Mouse (Mus musculus) Muller cell, postnatal 12 days (primary cell): ENCODE measurements around the gene Lrat.
A peak's percentile ranks its signal among the peaks of the same experiment; 100 is the strongest.

Experiments
- DNase-seq: peaks from one replicate; pipeline ENCODE4 v3.0.0-alpha.2; 2015; ENCODE audit errors: inconsistent ontology term

Gene Lrat

GRCm38 (mm10) chr3:82903613-82904205 lies at the start of gene Lrat:
Lrat (minus strand) TSS chr3:82903973.
- DNase-seq: peak; percentile 42

- DNase-seq: no peak
These were observed 48.6 kb upstream of the Lrat start for GRCm38 (mm10) chr3:82952173-82952962.

DNA sequence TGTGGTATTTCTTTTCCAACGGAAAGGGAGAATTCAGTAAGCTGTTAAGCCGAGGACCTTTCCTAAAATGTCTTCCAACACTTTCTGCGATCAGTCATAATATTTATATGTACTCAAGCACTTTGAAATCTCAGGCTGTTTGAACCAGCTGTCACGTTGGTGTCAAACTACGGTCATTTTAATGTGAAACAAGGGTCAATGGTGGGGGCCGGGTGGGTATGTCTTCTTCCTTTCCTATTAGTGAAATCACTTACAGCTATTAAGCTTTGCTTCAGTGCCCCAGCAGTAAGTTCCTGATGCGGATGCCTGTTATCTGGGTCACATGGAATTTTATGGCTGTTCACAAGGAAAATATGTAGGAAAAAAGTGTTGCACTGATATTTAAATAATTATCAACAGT lies 46.9 kb upstream of the Lrat start:
- DNase-seq: no peak

DNA sequence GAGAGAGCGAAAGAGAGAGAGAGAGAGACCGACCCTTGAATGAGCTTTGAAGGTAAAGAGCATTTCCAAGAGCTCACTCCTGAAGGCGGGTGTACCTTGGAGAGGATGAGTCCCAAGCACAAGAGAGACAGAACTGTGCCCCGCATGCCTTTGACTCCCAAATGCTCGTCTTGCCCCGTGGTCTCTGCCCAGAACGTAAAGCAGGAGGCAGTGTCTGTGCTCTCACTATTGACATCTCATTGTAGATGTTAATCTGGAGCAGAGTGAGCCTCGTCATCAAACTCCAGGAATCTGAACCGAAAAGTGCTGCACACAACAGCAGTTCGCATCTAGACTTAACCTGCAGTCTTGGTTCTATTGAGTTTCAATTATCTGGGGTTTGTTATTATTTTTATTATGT lies 46.4 kb upstream of the Lrat start:
- no peak for DNase-seq

DNA sequence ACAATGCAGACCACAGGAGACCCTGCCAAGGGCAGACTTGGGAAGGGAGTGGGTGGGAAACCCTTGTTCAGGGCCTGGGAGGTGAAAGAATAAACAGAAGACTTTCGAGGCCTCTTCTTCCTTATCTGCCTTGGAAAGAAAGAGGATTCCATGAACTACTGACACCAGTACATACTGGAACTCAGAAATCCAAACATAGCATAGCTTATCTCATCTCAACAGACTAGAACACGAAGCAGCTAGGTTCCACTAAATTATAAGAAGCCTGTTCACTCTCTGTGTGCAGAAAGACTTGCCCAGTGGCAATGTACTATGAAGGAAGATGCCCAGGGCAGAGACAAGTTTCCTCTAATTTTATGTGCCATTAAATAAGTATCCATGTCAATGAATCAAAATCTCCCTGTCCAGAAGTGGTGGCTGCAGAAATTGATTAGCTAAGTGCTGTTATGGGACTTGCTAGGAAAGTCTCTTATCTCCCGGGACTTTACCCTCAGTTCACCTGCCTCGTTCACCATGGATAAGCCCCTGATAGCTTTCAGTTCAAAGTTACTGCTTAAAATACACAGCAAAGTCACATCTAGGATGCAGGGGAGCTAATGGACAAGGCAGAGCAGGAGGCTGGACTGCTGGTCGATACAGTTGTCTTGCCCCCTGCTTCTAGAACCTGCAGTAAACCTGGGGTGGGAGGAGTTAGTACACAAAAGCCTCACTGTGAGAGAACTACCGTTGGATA lies 42.8 kb upstream of the Lrat start:
- no peak for DNase-seq

GRCm38 (mm10) chr3:82927917-82928316 lies 24.1 kb upstream of the Lrat start:
- DNase-seq: no peak

- no peak for DNase-seq
These were observed 11.9 kb upstream of the Lrat start for GRCm38 (mm10) chr3:82915632-82916031.

GRCm38 (mm10) chr3:82908671-82909070 lies 4.9 kb upstream of the Lrat start:
- no peak for DNase-seq

GRCm38 (mm10) chr3:82904211-82904908 lies 587 bp upstream of the Lrat start:
- DNase-seq: peak; percentile 11

- DNase-seq: no peak
These were observed 788 bp downstream of the Lrat start for GRCm38 (mm10) chr3:82902757-82903612.

DNA sequence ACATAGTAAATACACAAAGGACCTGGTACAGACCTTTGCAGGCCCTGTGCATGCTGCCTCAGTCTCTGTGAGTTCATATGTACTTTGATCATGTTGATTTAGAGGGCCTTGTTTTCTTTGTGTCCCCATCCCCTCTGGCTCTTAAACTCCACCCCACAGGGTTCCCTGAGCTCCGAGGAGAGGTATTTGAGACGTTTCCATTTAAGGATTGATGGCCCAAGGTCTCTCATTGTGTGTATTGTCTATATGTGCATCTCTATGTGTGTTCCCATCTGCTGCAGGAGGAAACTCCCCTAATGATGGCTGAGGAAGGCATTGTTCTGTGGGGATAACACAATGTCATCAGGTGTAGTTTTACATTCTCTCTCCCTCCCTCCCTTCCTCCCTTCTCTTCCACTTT lies 14.9 kb downstream of the Lrat start:
- no peak for DNase-seq

DNA sequence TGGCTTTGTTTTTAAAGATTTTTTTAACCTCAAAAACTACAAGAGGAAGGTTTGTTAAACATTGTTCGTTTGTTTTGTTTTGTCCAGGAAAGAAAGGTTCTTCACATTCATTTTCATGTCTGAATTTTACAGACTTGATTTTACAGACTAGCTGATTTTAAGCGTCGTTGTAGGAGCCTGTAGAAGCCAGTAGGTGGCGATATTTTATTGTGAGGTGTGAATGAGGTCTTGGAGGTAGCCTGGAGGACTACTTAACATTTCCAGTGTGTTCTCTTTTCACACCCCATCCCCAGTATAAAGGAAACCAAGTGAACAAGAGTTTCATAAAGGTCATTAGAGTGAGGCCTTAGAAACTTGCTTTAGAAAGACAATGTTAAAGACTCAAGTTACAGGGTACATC lies 26.5 kb downstream of the Lrat start:
- DNase-seq: peak; percentile 22

GRCm38 (mm10) chr3:82876372-82876739 lies 27.4 kb downstream of the Lrat start, which contains the start of gene Rbm46:
Rbm46 (minus strand) TSS chr3:82876483.
- DNase-seq: peak; percentile 94

- no peak for DNase-seq
These were observed 28.0 kb downstream of the Lrat start for GRCm38 (mm10) chr3:82875671-82876371.

- DNase-seq: peak; percentile 49
These were observed 46.2 kb downstream of the Lrat start for GRCm38 (mm10) chr3:82857414-82858077.
